Mouse (Mus musculus) layer of hippocampus, adult 6 months (tissue): ENCODE results near the gene Ado. TPM values are rescaled to one million over a fixed set of nuclear protein-coding genes. Genes with fewer than 3 reads are reported as not detected.

Source experiments
- long read RNA-seq, 2 experiments: library from polyadenylated mRNA; unstranded; transcript quantifications; one replicate each; pipeline ENCODE4 v2.0.0; 2019 to 2020
- polyA plus RNA-seq: library from polyadenylated mRNA; unstranded; fragments of <200 nt; fragmentation: Nextera tagmentation; gene quantifications from 2 replicates; pipeline ENCODE4 v1.2.3, GENCODE M21; 2021

Gene Ado
- polyA plus RNA-seq = 69.2 and 116 TPM in 2 replicates
- long read RNA-seq, experiment 1, full-length matches to known transcripts = 168 of 169 reads
- long read RNA-seq, experiment 1, partial matches to known transcripts = 0 of 169 reads
- long read RNA-seq, experiment 1, other reads (novel, unspliced or antisense) = 1 of 169 reads
- long read RNA-seq, experiment 2, full-length matches to known transcripts = 13 of 13 reads
- long read RNA-seq, experiment 2, partial matches to known transcripts = 0 of 13 reads
- long read RNA-seq, experiment 2, other reads (novel, unspliced or antisense) = 0 of 13 reads

DNA sequence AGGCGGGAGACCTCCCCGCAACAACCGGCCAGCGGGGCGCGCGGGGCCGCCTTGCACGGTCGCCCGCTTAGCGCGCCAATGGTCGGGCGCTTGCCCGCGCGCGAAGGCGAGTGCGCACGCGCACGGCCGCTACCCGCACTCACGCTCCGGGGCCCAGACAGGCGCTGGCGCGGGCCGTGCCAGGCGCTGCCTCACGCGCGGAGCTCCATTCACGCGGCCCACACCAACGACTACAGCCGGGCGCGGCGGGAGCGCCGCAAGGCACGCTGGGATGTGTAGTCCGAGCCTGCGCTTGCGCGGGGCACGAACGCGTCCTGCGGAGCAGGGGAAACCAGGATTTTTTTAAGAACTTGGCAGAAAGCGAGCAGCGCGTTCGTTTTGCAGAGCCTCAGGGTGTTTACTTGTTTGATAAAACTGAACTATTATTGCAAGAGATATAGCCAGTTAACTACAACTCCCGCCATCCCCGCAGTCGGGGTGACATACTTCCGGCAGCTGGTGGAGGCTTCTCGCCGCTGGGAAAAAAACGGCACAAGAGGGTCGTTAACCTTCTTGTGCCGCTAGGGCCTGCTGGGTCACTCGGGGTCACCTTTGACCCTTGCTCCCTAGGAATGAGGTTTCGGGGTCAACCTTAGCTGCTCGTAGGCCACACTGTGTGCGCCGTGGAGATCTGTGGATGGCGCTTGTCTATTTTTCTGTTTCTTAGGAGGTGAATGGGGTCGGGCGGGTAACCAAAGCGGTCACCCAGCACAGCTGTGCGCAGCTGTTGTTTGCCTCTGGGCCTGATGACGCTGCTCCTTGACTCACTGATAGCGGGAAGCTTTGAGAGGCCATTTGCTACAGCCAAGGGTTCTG lies at the start of gene Ado:
Gene Ado, minus strand, starts transcription at position 79 of the 855 bp plus-strand sequence.

GRCm38 (mm10) chr10:67535256-67535655 lies 13.5 kb downstream of the Ado start, which contains the start of gene Egr2:
Gene Egr2 (plus strand): TSS chr10:67535475.

Other genes starting within 250 kb of the Ado start
- 2.4 and 2.8 TPM in 2 replicates for gene Egr2, start 13.5 kb downstream of the Ado start, polyA plus RNA-seq